Comparison of ENCODE assay signal across 27 mouse cellular contexts in the genomic region with DNA sequence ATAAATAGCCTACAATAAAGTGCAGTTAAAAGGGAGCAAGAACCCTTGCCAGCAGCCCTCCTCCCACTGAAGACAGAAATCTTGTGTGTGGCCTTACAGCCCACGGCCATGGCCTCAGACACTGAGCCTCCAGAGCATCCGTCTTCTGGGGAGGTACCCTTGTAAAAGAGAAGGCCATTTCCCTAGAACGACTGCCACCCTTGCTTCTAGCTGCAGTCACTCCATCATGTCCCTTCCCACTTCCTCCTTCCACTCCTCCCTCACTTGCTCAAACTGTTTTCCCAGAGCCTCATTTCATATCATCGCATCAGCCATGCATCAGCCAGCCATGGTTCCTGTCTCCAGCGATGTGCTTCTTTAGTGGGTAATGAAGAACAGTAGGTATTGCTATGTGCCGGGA.
"Had no signal": no experiment of that assay in that cellular context is flagged by ENCODE, and none has a peak within 500 bp of the region (broad histone marks: within the 10 kb centered on the region; RNA-seq: fewer than 3 reads in every experiment).

No protein-coding gene starts in this region.

- ATAC-seq: forebrain, embryonic 13.5 days; forebrain, embryonic 14.5 days; forebrain, embryonic 15.5 days; forebrain, embryonic 16.5 days; forebrain, postnatal 0 days had no signal

- H3K4me2 ChIP-seq: embryonic facial prominence, embryonic 12.5 days; embryonic facial prominence, embryonic 13.5 days; embryonic facial prominence, embryonic 15.5 days; forebrain, embryonic 12.5 days; forebrain, embryonic 13.5 days; forebrain, embryonic 15.5 days had no signal

- H3K9ac ChIP-seq: embryonic facial prominence, embryonic 12.5 days; embryonic facial prominence, embryonic 13.5 days; embryonic facial prominence, embryonic 15.5 days; forebrain, embryonic 12.5 days; forebrain, embryonic 13.5 days; forebrain, embryonic 15.5 days; forebrain, postnatal 0 days had no signal

- H3K36me3 ChIP-seq: embryonic facial prominence, embryonic 10.5 days; embryonic facial prominence, embryonic 12.5 days; embryonic facial prominence, embryonic 13.5 days; embryonic facial prominence, embryonic 15.5 days; forebrain, embryonic 10.5 days; forebrain, embryonic 12.5 days; forebrain, embryonic 15.5 days had no signal

- DNase-seq: cerebellum, adult 2 months; cerebellum, adult 8-10 months; cerebellum, adult 9-11 months; cerebellum, postnatal 10 days; cerebellum, postnatal 14 days; cerebellum, postnatal 25 days; cerebellum, postnatal 36 days; embryo, embryonic 11 days; forebrain, postnatal 0 days; gastrocnemius, adult 2 months; gastrocnemius, postnatal 10 days; gastrocnemius, postnatal 14 days; gastrocnemius, postnatal 25 days; gastrocnemius, postnatal 36 days; heart, adult 18-20 months; heart, adult 2 months had no signal

- H3K27ac ChIP-seq: embryonic facial prominence, embryonic 10.5 days; embryonic facial prominence, embryonic 12.5 days; embryonic facial prominence, embryonic 13.5 days; embryonic facial prominence, embryonic 15.5 days; forebrain, embryonic 10.5 days; forebrain, embryonic 12.5 days; forebrain, embryonic 13.5 days; forebrain, embryonic 15.5 days; gastrocnemius, adult 2 months; heart, adult 2 months had no signal

- H3K4me3 ChIP-seq: embryonic facial prominence, embryonic 10.5 days; embryonic facial prominence, embryonic 12.5 days; embryonic facial prominence, embryonic 13.5 days; embryonic facial prominence, embryonic 15.5 days; erythroblast, embryonic 14.5 days; forebrain, embryonic 10.5 days; forebrain, embryonic 12.5 days; forebrain, embryonic 13.5 days; forebrain, embryonic 15.5 days; gastrocnemius, adult 2 months; heart, adult 2 months had no signal

- H3K4me1 ChIP-seq: embryonic facial prominence, embryonic 10.5 days; embryonic facial prominence, embryonic 12.5 days; embryonic facial prominence, embryonic 13.5 days; embryonic facial prominence, embryonic 15.5 days; forebrain, embryonic 10.5 days; forebrain, embryonic 12.5 days; forebrain, embryonic 13.5 days; forebrain, embryonic 15.5 days had no signal

- H3K27me3 ChIP-seq: embryonic facial prominence, embryonic 12.5 days; embryonic facial prominence, embryonic 13.5 days; embryonic facial prominence, embryonic 15.5 days; forebrain, embryonic 12.5 days; forebrain, embryonic 13.5 days; forebrain, embryonic 15.5 days had no signal

- H3K9me3 ChIP-seq: embryonic facial prominence, embryonic 10.5 days; embryonic facial prominence, embryonic 12.5 days; embryonic facial prominence, embryonic 13.5 days; embryonic facial prominence, embryonic 15.5 days; forebrain, embryonic 10.5 days; forebrain, embryonic 12.5 days; forebrain, embryonic 13.5 days; forebrain, embryonic 15.5 days had no signal
